Mouse (Mus musculus) midbrain, embryonic 11.5 days (tissue): ENCODE data around the gene Samd4b. TPM values are rescaled to one million over a fixed set of nuclear protein-coding genes. Genes with fewer than 3 reads are reported as not detected.

Experiments
- ATAC-seq: fragments of 200-750 bp; cut with Nextera tagmentation; 2 replicates; pipeline ENCODE4 v1.8.0; 2017; ENCODE audit warnings: moderate TSS enrichment, moderate library complexity; ENCODE audit not compliant: low FRiP score
- DNase-seq: peaks from one replicate; pipeline ENCODE4 v3.0.0; 2015; ENCODE audit warnings: low spot score; ENCODE audit errors: missing footprints
- H3K27ac ChIP-seq: fragments of 300-500 bp; sonication (generic); 2 replicates; pipeline ENCODE4 v1.5.1; 2014; ENCODE audit warnings: low read depth, low read length
- H3K27me3 ChIP-seq: fragments of 300-500 bp; sonication (generic); 2 replicates; pipeline ENCODE4 v1.6.1; 2014; ENCODE audit warnings: mild to moderate bottlenecking, low read length, moderate library complexity, mixed read lengths; ENCODE audit not compliant: control insufficient read depth, insufficient read depth
- H3K36me3 ChIP-seq: fragments of 300-500 bp; sonication (generic); 2 replicates; pipeline ENCODE4 v1.6.1; 2014; ENCODE audit warnings: mild to moderate bottlenecking, low read length, moderate library complexity, mixed read lengths; ENCODE audit not compliant: control insufficient read depth, insufficient read depth
- H3K4me1 ChIP-seq: fragments of 300-500 bp; sonication (generic); 2 replicates; pipeline ENCODE4 v1.6.1; 2014; ENCODE audit warnings: low read length; ENCODE audit not compliant: control insufficient read depth, insufficient read depth
- H3K4me2 ChIP-seq: fragments of 300-500 bp; sonication (generic); 2 replicates; pipeline ENCODE4 v1.6.1; 2014; ENCODE audit warnings: mild to moderate bottlenecking, moderate library complexity
- H3K4me3 ChIP-seq: fragments of 300-500 bp; sonication (generic); 2 replicates; pipeline ENCODE4 v1.5.1; 2014; ENCODE audit warnings: low read depth, low read length
- H3K9ac ChIP-seq: fragments of 300-500 bp; sonication (generic); 2 replicates; pipeline ENCODE4 v1.6.1; 2014; ENCODE audit warnings: low read length
- H3K9me3 ChIP-seq: fragments of 300-500 bp; sonication (generic); 2 replicates; pipeline ENCODE4 v1.6.1; 2016; ENCODE audit warnings: low read length; ENCODE audit not compliant: control insufficient read depth
- WGBS: fragments of 180-500 bp; shearing (Covaris S2); extraction: QIAGEN DNeasy Blood & Tissue Kit; methylation state at CpG from one replicate; pipeline ENCODE4 v1.1.7; 2014; 5-methylcytosine and 5-hydroxymethylcytosine counted together
- microRNA-seq: library from miRNA; unstranded; fragments of <30 nt; microRNA quantifications from one replicate; pipeline ENCODE4, GENCODE M21; 2017
- polyA plus RNA-seq: library from polyadenylated mRNA; unstranded; fragments of >200 nt; fragmentation: Nextera tagmentation; extraction: Ambion mirVana; gene quantifications from 2 replicates; pipeline ENCODE4 v1.2.1, GENCODE M21; 2014

The Samd4b gene
- polyA plus RNA-seq, 1 experiment from 2014 or later: 27.8 TPM

GRCm38 (mm10) chr7:28354596-28354995, 243.3 kb downstream of the Samd4b start:
- H3K4me2 ChIP-seq: no peak overlapping the region
- H3K27ac ChIP-seq: no peak overlapping the region
- H3K36me3 ChIP-seq: peaks cover 11% of the 10 kb centered on the region
- DNase-seq: no peak
- no peak overlapping the region for H3K4me3 ChIP-seq
- ATAC-seq: no peak
- H3K9ac ChIP-seq: no peak overlapping the region
- no peaks in the 10 kb centered on the region for H3K27me3 ChIP-seq
- H3K9me3 ChIP-seq: no peaks in the 10 kb centered on the region
- WGBS: 95% methylated on average over 3 of the region's 3 CpGs
- peaks cover 32% of the 10 kb centered on the region for H3K4me1 ChIP-seq

- peaks cover 11% of the 10 kb centered on the region for H3K36me3 ChIP-seq
- no peak overlapping the region for H3K9ac ChIP-seq
- H3K4me1 ChIP-seq: peaks cover 32% of the 10 kb centered on the region
- no peak for DNase-seq
- H3K9me3 ChIP-seq: no peaks in the 10 kb centered on the region
- no peak overlapping the region for H3K27ac ChIP-seq
- ATAC-seq: no peak
- no peaks in the 10 kb centered on the region for H3K27me3 ChIP-seq
- H3K4me2 ChIP-seq: no peak overlapping the region
- no peak overlapping the region for H3K4me3 ChIP-seq
- WGBS: 89% methylated on average over 3 of the region's 3 CpGs
Measured at GRCm38 (mm10) chr7:28354113-28354581, 243.8 kb downstream of the Samd4b start.

GRCm38 (mm10) chr7:28353267-28353666, 244.7 kb downstream of the Samd4b start:
- no peak overlapping the region for H3K9ac ChIP-seq
- H3K27ac ChIP-seq: no peak overlapping the region
- no peak overlapping the region for H3K4me3 ChIP-seq
- no peak overlapping the region for H3K4me2 ChIP-seq
- 94% methylated on average over 2 of the region's 2 CpGs for WGBS
- H3K9me3 ChIP-seq: no peaks in the 10 kb centered on the region
- DNase-seq: no peak
- H3K27me3 ChIP-seq: no peaks in the 10 kb centered on the region
- no peak for ATAC-seq
- H3K36me3 ChIP-seq: peaks cover 11% of the 10 kb centered on the region
- H3K4me1 ChIP-seq: peaks cover 29% of the 10 kb centered on the region

- Histone ChIP-seq H3K4me3 (peak overlapping the region; percentile 93), H3K27me3 (no peaks in the 10 kb centered on the region), H3K27ac (no peak overlapping the region), H3K9ac (peak overlapping the region; percentile 95), H3K9me3 (no peaks in the 10 kb centered on the region), H3K4me1 (peaks cover 16% of the 10 kb centered on the region), H3K4me2 (peak overlapping the region; percentile 71), H3K36me3 (peaks cover 11% of the 10 kb centered on the region)
- ATAC-seq (no peak), DNase-seq (no peak)
- 46% methylated on average over 4 of the region's 4 CpGs for WGBS
Measured at GRCm38 (mm10) chr7:28351676-28352191, 246.2 kb downstream of the Samd4b start.

- ATAC-seq: peak; percentile 96
- WGBS: under 1% methylated on average over 44 of the region's 50 CpGs
Measured at GRCm38 (mm10) chr7:28350155-28350883, 247.6 kb downstream of the Samd4b start, which contains the start of gene Rps16. Gene Rps16 (plus strand): TSS chr7:28350652.

More at GRCm38 (mm10) chr7:28350155-28350883, 247.6 kb downstream of the Samd4b start, which contains the start of gene Rps16:
- H3K9me3 ChIP-seq: no peaks in the 10 kb centered on the region
- DNase-seq: peak; percentile 100
- H3K36me3 ChIP-seq: peaks cover 11% of the 10 kb centered on the region
- H3K27me3 ChIP-seq: no peaks in the 10 kb centered on the region
- H3K27ac ChIP-seq: peak within 1 kb of the TSS; percentile 72
- peak within 1 kb of the TSS; percentile 71 for H3K4me2 ChIP-seq
- H3K9ac ChIP-seq: peak within 1 kb of the TSS; percentile 95
- peak within 1 kb of the TSS; percentile 93 for H3K4me3 ChIP-seq
- H3K4me1 ChIP-seq: peaks cover 14% of the 10 kb centered on the region

Small RNAs within 50 kb of the gene (microRNA-seq; reads per million reads assigned to microRNA genes)
- gene Mir7049: 1.3 reads per million

Other genes with a start within 250 kb of the Samd4b start
- 740 and 824 TPM in 2 replicates for gene Rps16, start 247.5 kb downstream of the Samd4b start, polyA plus RNA-seq
- 36.1 and 39.4 TPM in 2 replicates for gene Plekhg2, start 225.5 kb downstream of the Samd4b start, polyA plus RNA-seq
- 3.3 and 3.5 TPM in 2 replicates for gene Zfp36, start 217.9 kb downstream of the Samd4b start, polyA plus RNA-seq
- 44.4 and 50.5 TPM in 2 replicates for gene Med29, start 205.4 kb downstream of the Samd4b start, polyA plus RNA-seq
- 72.8 and 83.8 TPM in 2 replicates for gene Paf1, start 205.2 kb downstream of the Samd4b start, polyA plus RNA-seq
- 6.3 and 7.5 TPM in 2 replicates for gene Gmfg, start 160.7 kb downstream of the Samd4b start, polyA plus RNA-seq
- gene Lrfn1, start 146.2 kb downstream of the Samd4b start, polyA plus RNA-seq: 4.5 and 5.0 TPM in 2 replicates
- not detected in 2 replicates for gene Ifnl2, start 87.7 kb downstream of the Samd4b start, polyA plus RNA-seq
- not detected in 2 replicates for gene Ifnl3, start 75.3 kb downstream of the Samd4b start, polyA plus RNA-seq
- not detected in 2 replicates for gene Sycn, start 57.3 kb downstream of the Samd4b start, polyA plus RNA-seq
- not detected in 2 replicates for gene Nccrp1, start 50.9 kb downstream of the Samd4b start, polyA plus RNA-seq
- gene Pak4, start within 50 bp of the Samd4b start, polyA plus RNA-seq: 29.6 and 32.5 TPM in 2 replicates
- gene Acp7, start 33.2 kb upstream of the Samd4b start, polyA plus RNA-seq: not detected in 2 replicates
- gene Fbxo27, start 94.7 kb upstream of the Samd4b start, polyA plus RNA-seq: 3.8 TPM in 2 replicates
- gene Fbxo17, start 118.7 kb upstream of the Samd4b start, polyA plus RNA-seq: 5.8 and 6.0 TPM in 2 replicates
- gene Mrps12, start 143.7 kb upstream of the Samd4b start, polyA plus RNA-seq: 127 and 135 TPM in 2 replicates
- gene Sars2, start 143.8 kb upstream of the Samd4b start, polyA plus RNA-seq: 25.9 and 27.7 TPM in 2 replicates
- not detected in 2 replicates for gene Ccer2, start 158.0 kb upstream of the Samd4b start, polyA plus RNA-seq
- 66.2 and 76.5 TPM in 2 replicates for gene Sirt2, start 168.6 kb upstream of the Samd4b start, polyA plus RNA-seq
- gene Nfkbib, start 169.4 kb upstream of the Samd4b start, polyA plus RNA-seq: 39.0 and 43.9 TPM in 2 replicates
- 1.9 and 2.5 TPM in 2 replicates for gene Rinl, start 190.8 kb upstream of the Samd4b start, polyA plus RNA-seq
- gene Hnrnpl, start 210.4 kb upstream of the Samd4b start, polyA plus RNA-seq: 331 and 342 TPM in 2 replicates
- 80.5 and 81.7 TPM in 2 replicates for gene Ech1, start 227.1 kb upstream of the Samd4b start, polyA plus RNA-seq
- 1.3 and 1.7 TPM in 2 replicates for gene Lgals4, start 235.7 kb upstream of the Samd4b start, polyA plus RNA-seq